Mouse (Mus musculus) liver, embryonic 13.5 days (tissue): ENCODE results near the gene Rfc2. TPM values are rescaled to one million over a fixed set of nuclear protein-coding genes. Genes with fewer than 3 reads are reported as not detected.

ENCODE experiments used
- ATAC-seq: fragments of 200-750 bp; cut with Nextera tagmentation; 2 replicates; pipeline ENCODE4 v1.8.0; 2017; ENCODE audit warnings: low read depth, mild to moderate bottlenecking, moderate number of reproducible peaks, moderate library complexity
- DNase-seq: peaks from one replicate; pipeline ENCODE4 v3.0.0; 2022
- H3K27ac ChIP-seq: fragments of 300-500 bp; sonication (generic); 2 replicates; pipeline ENCODE4 v1.5.1; 2015; ENCODE audit warnings: moderate library complexity, mild to moderate bottlenecking, inconsistent platforms
- H3K27me3 ChIP-seq: fragments of 300-500 bp; sonication (generic); 2 replicates; pipeline ENCODE4 v1.6.1; 2015; ENCODE audit warnings: mild to moderate bottlenecking, inconsistent platforms
- H3K36me3 ChIP-seq: fragments of 300-500 bp; sonication (generic); 2 replicates; pipeline ENCODE4 v1.6.1; 2015; ENCODE audit warnings: mild to moderate bottlenecking, inconsistent platforms
- H3K4me1 ChIP-seq: fragments of 300-500 bp; sonication (generic); replicated peaks from 2 replicates; pipeline ENCODE4 v1.6.1; 2015; ENCODE audit warnings: inconsistent platforms
- H3K4me2 ChIP-seq: fragments of 300-500 bp; sonication (generic); 2 replicates; pipeline ENCODE4 v1.6.1; 2015; ENCODE audit warnings: inconsistent platforms, mild to moderate bottlenecking, moderate library complexity
- H3K4me3 ChIP-seq: fragments of 300-500 bp; sonication (generic); replicated peaks from 2 replicates; pipeline ENCODE4 v1.5.1; 2015; ENCODE audit warnings: mild to moderate bottlenecking, inconsistent platforms
- H3K9ac ChIP-seq: fragments of 300-500 bp; sonication (generic); 2 replicates; pipeline ENCODE4 v1.6.1; 2015; ENCODE audit warnings: mild to moderate bottlenecking, inconsistent platforms
- H3K9me3 ChIP-seq: fragments of 300-500 bp; sonication (generic); replicated peaks from 2 replicates; pipeline ENCODE4 v1.6.1; 2016; ENCODE audit warnings: inconsistent platforms
- WGBS: fragments of 180-500 bp; shearing (Covaris S2); methylation state at CpG from one replicate; pipeline ENCODE4 v1.1.7; 2015; ENCODE audit not compliant: insufficient replicate concordance; 5-methylcytosine and 5-hydroxymethylcytosine counted together
- polyA plus RNA-seq: library from polyadenylated mRNA; unstranded; fragments of >200 nt; fragmentation: Nextera tagmentation; extraction: Ambion mirVana; gene quantifications from 2 replicates; pipeline ENCODE4 v1.2.1, GENCODE M21; 2015

The Rfc2 gene
- polyA plus RNA-seq, 1 experiment from 2014 or later: 233 TPM

DNA sequence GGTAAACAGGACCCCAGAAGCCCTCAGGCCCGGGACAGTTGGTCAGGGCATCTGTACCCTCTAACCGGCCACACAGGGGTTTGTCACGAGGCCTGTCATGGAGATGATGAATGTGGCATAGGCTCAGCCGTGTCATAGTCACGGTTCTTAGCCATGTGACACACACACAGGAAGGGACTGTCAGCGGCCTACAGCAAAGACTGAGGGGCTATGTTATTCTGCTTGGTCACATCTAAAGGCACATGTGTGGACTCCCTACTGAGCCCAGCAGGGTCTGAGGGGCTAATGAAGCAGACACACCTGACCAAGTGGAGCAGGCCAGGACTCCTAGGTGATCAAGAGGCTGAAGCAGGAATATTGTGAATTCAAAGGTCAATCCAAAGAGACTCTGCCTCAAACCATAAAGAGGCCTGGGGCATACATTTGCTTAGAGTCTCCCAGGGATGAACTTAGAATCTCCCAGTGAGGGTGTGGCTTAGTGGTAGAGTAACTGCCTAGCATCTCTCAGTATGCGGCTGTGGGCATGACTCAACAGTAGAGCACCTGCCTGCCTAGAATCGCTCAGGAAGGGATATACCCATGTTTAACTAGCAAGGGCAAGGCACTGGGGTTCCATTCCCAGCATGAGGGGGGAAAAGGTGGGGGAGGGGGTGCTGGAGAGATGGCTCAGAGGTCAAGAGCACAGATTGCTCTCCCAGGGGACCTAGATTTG lies 30.8 kb downstream of the Rfc2 start:
- H3K27me3 ChIP-seq: no peaks in the 10 kb centered on the region
- H3K4me3 ChIP-seq: no peak overlapping the region
- WGBS: 36% methylated on average over 8 of the region's 8 CpGs
- DNase-seq (no peak), ATAC-seq (no peak)
- H3K36me3 ChIP-seq: peaks cover 14% of the 10 kb centered on the region
- peaks cover 6% of the 10 kb centered on the region for H3K4me1 ChIP-seq
- no peak overlapping the region for H3K27ac ChIP-seq
- no peak overlapping the region for H3K4me2 ChIP-seq
- H3K9me3 ChIP-seq: no peaks in the 10 kb centered on the region
- H3K9ac ChIP-seq: no peak overlapping the region

DNA sequence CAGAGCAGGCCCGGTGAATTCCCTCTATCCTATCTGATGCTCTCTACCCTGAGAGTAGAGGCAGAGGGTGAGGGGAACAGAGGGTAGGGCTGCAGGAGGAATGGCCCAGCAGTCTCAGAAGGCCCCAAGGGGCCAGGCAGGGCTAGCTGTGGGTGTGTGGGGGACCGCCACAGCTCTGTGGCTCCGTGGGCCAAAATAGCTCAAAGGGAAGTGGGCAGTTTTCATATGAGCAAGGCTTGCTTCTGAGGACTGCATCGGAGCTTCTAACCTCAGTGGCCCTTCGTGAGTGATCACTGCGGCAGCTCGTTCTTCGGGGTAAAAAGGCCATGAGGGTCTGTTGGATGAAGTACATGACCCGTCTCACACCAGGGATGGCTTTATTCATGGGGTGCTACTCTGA lies 32.6 kb downstream of the Rfc2 start:
- Histone ChIP-seq H3K4me1 (peaks cover 6% of the 10 kb centered on the region), H3K27me3 (no peaks in the 10 kb centered on the region), H3K9me3 (no peaks in the 10 kb centered on the region), H3K27ac (no peak overlapping the region; the same call in 1 of the 2 replicates), H3K36me3 (peaks cover 30% of the 10 kb centered on the region), H3K4me3 (no peak overlapping the region), H3K4me2 (no peak overlapping the region), H3K9ac (no peak overlapping the region)
- DNase-seq (no peak), ATAC-seq (no peak)
- 62% methylated on average over 9 of the region's 9 CpGs for whole genome bisulfite sequencing

DNA sequence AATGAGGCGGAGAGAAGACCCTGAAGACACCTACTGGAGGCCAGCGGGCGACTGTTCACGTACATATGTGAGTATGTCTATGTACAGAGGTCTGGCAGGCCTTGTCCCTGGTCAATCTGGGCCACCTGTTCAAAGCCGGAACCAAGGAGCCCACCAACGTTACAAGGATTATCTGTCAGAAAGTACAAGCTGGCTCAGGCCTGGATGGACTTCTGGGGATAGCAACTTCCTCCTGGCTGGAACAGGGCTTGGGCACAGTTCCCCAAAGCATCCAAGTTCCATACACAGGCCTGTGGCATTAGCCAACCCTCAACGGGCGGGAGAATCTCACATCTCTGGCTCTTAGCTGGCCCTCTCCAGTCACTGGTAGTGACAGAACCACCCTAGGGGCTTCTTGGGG lies 33.1 kb downstream of the Rfc2 start:
- DNase-seq (no peak), ATAC-seq (no peak)
- H3K4me1 ChIP-seq: peaks cover 6% of the 10 kb centered on the region
- no peaks in the 10 kb centered on the region for H3K27me3 ChIP-seq
- no peak overlapping the region for H3K4me2 ChIP-seq
- no peak overlapping the region for H3K4me3 ChIP-seq
- no peaks in the 10 kb centered on the region for H3K9me3 ChIP-seq
- 80% methylated on average over 8 of the region's 8 CpGs for WGBS
- H3K36me3 ChIP-seq: peaks cover 36% of the 10 kb centered on the region
- H3K27ac ChIP-seq: peak overlapping the region; percentile 24; the same call in 1 of the 2 replicates
- H3K9ac ChIP-seq: no peak overlapping the region

DNA sequence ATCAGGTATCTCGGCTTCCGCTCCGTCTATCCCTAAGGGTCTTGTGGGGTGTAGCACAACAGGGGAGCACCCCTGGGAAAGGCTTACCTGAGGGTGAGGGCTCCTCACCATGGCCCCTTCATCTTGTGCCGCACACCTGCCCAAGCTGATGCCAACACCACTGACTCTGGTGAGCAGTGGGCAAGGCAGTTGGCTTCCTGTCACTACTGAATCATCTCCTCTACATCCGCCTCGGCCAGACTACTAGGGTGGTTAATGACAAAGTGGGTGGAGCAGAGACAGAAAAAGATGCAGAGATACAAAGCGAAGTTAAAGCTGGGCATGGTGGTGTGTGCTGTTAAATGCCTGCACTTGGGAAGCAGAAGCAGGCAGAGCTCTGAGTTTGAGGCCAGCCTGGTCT lies 33.6 kb downstream of the Rfc2 start, which contains the start of gene Lat2:
Lat2 (minus strand) TSS at position 224 of the 400 bp plus-strand sequence.
- Histone ChIP-seq H3K9ac (no peak within 1 kb of the TSS), H3K36me3 (peaks cover 41% of the 10 kb centered on the region), H3K4me2 (no peak within 1 kb of the TSS), H3K4me1 (peaks cover 6% of the 10 kb centered on the region), H3K4me3 (no peak within 1 kb of the TSS), H3K27ac (peak within 1 kb of the TSS; percentile 24; the same call in 1 of the 2 replicates), H3K9me3 (no peaks in the 10 kb centered on the region), H3K27me3 (no peaks in the 10 kb centered on the region)
- WGBS: 69% methylated on average over 7 of the region's 7 CpGs
- DNase-seq (no peak), ATAC-seq (no peak)

DNA sequence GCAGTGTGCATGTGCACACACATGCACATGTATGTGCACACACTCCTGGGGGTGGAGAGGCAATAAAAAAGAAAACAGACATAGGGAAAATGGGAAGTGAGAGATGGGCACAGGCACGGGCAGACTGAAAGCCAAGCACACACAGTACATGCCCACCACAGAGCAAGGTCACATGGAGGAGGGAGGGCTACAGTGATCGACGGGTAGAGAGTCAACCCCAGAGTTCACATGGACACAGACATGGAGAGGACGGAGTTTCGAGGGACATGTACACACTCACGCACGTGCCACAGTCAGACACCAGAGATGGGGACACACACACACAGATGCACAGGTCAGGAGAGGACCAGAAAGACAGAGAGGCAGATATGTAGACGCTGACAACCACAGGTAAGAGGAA lies 34.2 kb downstream of the Rfc2 start:
- H3K9ac ChIP-seq: no peak overlapping the region
- ATAC-seq: 0 out of 2 replicates have a peak, but pooled peaks have one; percentile 20
- peaks cover 6% of the 10 kb centered on the region for H3K4me1 ChIP-seq
- H3K9me3 ChIP-seq: no peaks in the 10 kb centered on the region
- H3K4me2 ChIP-seq: no peak overlapping the region
- no peak overlapping the region for H3K27ac ChIP-seq
- H3K36me3 ChIP-seq: peaks cover 46% of the 10 kb centered on the region
- WGBS: 72% methylated on average over 8 of the region's 8 CpGs
- H3K4me3 ChIP-seq: no peak overlapping the region
- H3K27me3 ChIP-seq: no peaks in the 10 kb centered on the region
- no peak for DNase-seq

DNA sequence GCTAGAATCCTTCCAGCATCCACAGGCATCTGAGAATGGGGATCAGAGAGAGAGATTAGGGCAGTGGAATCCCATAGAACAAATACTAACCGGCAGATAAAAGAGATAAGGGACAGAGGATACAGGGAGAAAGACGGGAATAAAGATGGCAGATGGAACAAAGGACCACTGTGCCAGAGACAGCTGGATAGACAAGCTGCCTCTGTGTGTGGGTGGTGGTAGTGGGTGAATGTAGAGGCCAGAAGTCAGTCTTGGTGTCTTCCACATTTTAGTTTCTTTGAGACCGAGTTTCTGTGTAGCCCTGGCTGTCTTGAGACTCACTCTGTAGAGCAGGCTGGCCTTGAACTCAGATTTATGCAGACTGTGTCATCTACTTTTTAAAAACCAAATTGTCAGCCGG lies 34.6 kb downstream of the Rfc2 start:
- Histone ChIP-seq H3K4me3 (no peak overlapping the region), H3K27me3 (no peaks in the 10 kb centered on the region), H3K4me2 (no peak overlapping the region), H3K4me1 (peaks cover 6% of the 10 kb centered on the region), H3K27ac (no peak overlapping the region), H3K36me3 (peaks cover 50% of the 10 kb centered on the region), H3K9ac (no peak overlapping the region), H3K9me3 (no peaks in the 10 kb centered on the region)
- WGBS: 69% methylated on average over 4 of the region's 4 CpGs
- DNase-seq (no peak), ATAC-seq (no peak)

DNA sequence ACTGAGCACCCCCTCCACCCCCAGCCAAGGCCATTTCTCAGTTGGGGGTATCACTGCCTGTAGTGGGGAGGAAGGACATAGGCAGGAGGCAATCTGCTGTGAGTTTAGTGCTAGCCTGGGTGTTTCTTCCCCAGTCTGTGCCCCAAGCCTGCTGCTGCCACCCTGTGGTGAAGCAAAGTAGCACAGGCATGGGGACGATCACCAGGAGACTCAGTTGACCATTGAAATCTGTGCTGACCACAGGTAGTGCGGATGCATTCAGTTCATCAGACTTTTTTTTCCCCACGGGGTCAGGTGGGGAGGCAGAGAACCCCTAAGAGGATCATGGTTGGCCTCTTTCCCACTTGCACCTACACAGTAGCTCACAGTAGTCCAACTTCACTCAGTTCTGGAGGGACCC lies 35.9 kb downstream of the Rfc2 start:
- no peak overlapping the region; the same call in 1 of the 2 replicates for H3K27ac ChIP-seq
- H3K4me2 ChIP-seq: no peak overlapping the region
- ATAC-seq (peak; percentile 47), DNase-seq (peak; percentile 45)
- H3K9ac ChIP-seq: no peak overlapping the region
- no peaks in the 10 kb centered on the region for H3K27me3 ChIP-seq
- 30% methylated on average over 3 of the region's 3 CpGs for WGBS
- H3K4me3 ChIP-seq: no peak overlapping the region
- peaks cover under 1% of the 10 kb centered on the region for H3K4me1 ChIP-seq
- H3K36me3 ChIP-seq: peaks cover 63% of the 10 kb centered on the region
- H3K9me3 ChIP-seq: no peaks in the 10 kb centered on the region

DNA sequence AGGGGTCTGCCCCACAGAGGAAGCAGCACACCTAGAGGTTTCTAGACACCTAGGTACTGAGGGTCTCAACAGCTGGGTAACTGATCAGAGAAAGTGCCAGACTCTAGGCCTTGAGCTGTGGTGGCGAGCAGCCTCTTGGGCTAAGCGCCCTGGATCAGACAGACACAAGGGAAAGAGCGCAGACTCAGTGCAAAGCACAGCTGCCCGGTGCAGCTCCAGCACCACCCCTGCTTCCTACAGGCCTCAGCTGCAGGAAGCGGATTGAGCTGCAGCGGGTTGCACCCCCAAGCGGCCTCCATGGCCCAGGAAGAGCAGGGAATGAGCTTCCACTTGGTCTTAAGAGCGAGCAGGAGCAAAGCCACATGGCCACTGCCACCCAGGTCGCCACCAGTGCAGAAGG lies 39.3 kb downstream of the Rfc2 start:
- 95% methylated on average over 9 of the region's 9 CpGs for WGBS
- Histone ChIP-seq H3K4me1 (no peaks in the 10 kb centered on the region; the same call in 1 of the 2 replicates), H3K4me2 (no peak overlapping the region), H3K36me3 (peaks cover 94% of the 10 kb centered on the region), H3K9me3 (no peaks in the 10 kb centered on the region), H3K9ac (no peak overlapping the region), H3K27me3 (no peaks in the 10 kb centered on the region), H3K27ac (no peak overlapping the region), H3K4me3 (no peak overlapping the region)
- DNase-seq (no peak), ATAC-seq (no peak)

DNA sequence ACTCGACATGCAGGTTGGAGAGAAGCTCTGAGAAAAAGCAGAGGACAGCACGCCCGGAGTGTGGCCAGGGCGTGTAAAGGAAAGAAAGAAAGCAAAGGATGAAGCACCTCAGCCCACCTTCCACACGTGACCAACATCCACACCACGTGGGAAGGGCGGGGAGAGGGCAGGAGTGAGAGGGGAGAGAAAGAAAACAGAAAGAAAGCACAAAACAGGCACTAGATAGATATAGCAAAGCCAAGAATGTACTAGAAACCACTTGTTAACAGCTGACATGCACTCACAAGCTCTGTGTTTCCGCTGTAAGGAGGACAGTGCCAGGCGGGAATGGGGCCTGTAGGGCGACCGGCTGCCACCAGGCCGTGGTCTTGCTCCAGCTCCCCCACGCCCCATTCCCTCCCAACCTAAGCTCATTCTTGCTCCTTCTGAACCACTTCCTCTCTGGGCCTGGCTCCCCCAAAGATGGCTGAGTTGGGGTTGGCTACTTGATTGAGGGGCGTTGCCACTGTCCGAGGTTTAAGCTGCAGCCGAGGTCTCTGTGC lies 40.0 kb downstream of the Rfc2 start:
- H3K27me3 ChIP-seq: no peaks in the 10 kb centered on the region
- no peaks in the 10 kb centered on the region for H3K9me3 ChIP-seq
- H3K9ac ChIP-seq: no peak overlapping the region
- H3K4me3 ChIP-seq: no peak overlapping the region
- H3K4me2 ChIP-seq: no peak overlapping the region
- DNase-seq (no peak), ATAC-seq (no peak)
- H3K4me1 ChIP-seq: no peaks in the 10 kb centered on the region
- H3K27ac ChIP-seq: no peak overlapping the region
- peaks cover 95% of the 10 kb centered on the region for H3K36me3 ChIP-seq
- 89% methylated on average over 16 of the region's 16 CpGs for WGBS

DNA sequence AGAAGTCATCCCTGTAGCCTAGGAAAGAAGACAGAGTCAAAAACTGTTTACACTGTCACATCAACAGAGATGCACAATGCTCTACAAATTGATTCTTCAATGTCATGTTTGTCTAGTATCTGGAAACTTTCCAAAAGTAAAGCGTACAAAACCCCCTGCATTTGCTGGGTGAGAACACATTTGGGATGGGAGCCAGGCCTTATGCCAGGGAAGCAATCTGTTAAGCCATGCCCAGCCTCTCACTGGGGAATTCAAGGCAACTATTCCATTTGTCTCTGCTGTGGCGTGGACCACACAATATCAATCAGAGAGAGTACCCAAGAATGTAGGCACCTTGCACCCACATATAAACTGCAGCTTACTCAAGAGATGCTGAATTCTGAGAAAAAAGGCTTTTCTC lies 40.9 kb downstream of the Rfc2 start:
- Histone ChIP-seq H3K9ac (no peak overlapping the region), H3K36me3 (peaks cover 98% of the 10 kb centered on the region), H3K4me3 (no peak overlapping the region), H3K9me3 (no peaks in the 10 kb centered on the region), H3K4me1 (no peaks in the 10 kb centered on the region), H3K27ac (no peak overlapping the region), H3K4me2 (no peak overlapping the region), H3K27me3 (no peaks in the 10 kb centered on the region)
- DNase-seq (no peak), ATAC-seq (no peak)
- 94% methylated on average over 2 of the region's 2 CpGs for WGBS

DNA sequence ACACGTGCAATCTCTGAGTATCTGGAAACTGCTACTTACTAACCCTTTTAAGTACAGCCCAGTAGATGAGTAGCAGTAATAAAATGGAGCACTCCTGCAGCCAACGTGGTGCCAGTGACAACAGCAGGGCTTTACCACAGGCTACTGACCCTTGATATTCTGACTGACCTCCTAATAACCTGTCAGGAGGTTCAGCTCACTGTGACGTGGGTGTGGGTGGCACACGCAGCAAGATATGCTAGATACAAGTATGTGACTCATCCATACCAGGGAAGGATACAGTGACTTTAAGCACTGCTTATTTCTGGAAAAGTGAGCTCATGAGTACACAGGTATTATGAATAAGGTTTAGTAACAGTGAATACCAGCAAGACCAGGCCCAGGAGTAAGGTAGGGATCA lies 48.3 kb downstream of the Rfc2 start:
- no peak overlapping the region for H3K27ac ChIP-seq
- DNase-seq: no peak
- H3K4me1 ChIP-seq: peaks cover 24% of the 10 kb centered on the region
- H3K36me3 ChIP-seq: peaks cover 100% of the 10 kb centered on the region
- H3K9ac ChIP-seq: no peak overlapping the region
- no peaks in the 10 kb centered on the region for H3K27me3 ChIP-seq
- ATAC-seq: no peak
- no peak overlapping the region for H3K4me2 ChIP-seq
- H3K9me3 ChIP-seq: no peaks in the 10 kb centered on the region
- WGBS: 63% methylated on average over 4 of the region's 4 CpGs
- H3K4me3 ChIP-seq: no peak overlapping the region

DNA sequence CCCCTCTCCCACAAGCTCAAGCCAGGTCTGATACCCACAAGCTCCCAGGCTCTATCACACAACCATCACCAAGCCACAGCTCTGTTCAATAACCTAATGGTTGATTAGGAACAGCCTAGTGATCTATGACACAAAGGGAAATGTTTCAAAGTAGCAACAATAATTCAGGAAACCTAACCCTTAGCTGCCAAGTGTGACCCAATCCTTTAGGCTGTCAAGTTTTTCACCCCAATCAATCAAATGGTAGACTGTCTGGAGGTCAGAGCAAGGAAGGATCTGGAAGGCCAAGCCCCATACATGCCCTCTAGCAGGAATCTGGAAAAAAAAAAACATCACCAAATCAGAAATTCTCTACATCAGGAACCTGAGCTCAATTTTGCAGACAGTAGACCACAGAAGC lies 49.7 kb downstream of the Rfc2 start:
- Histone ChIP-seq H3K27me3 (no peaks in the 10 kb centered on the region), H3K36me3 (peaks cover 98% of the 10 kb centered on the region), H3K9me3 (no peaks in the 10 kb centered on the region), H3K4me1 (peaks cover 31% of the 10 kb centered on the region), H3K4me2 (no peak overlapping the region), H3K4me3 (no peak overlapping the region), H3K27ac (no peak overlapping the region), H3K9ac (0 out of 2 replicates have a peak overlapping the region, but pooled peaks have one; percentile 12)
- ATAC-seq (no peak), DNase-seq (no peak)
